Mouse (Mus musculus) midbrain, embryonic 16.5 days (tissue): ENCODE results near the gene Alox5. TPM values are rescaled to one million over a fixed set of nuclear protein-coding genes. Genes with fewer than 3 reads are reported as not detected.

Experiments
- ATAC-seq: fragments of 200-750 bp; cut with Nextera tagmentation; 2 replicates; pipeline ENCODE4 v1.8.0; 2017; ENCODE audit warnings: moderate TSS enrichment
- H3K27ac ChIP-seq: fragments of 300-500 bp; sonication (generic); 2 replicates; pipeline ENCODE4 v1.5.1; 2014; ENCODE audit warnings: mild to moderate bottlenecking, low read length, mixed read lengths
- H3K27me3 ChIP-seq: fragments of 300-500 bp; sonication (generic); 2 replicates; pipeline ENCODE4 v1.6.1; 2014; ENCODE audit warnings: low read depth, low read length, mixed read lengths; ENCODE audit not compliant: control insufficient read depth, insufficient read depth
- H3K36me3 ChIP-seq: fragments of 300-500 bp; sonication (generic); 2 replicates; pipeline ENCODE4 v1.6.1; 2014; ENCODE audit warnings: mild to moderate bottlenecking, low read length, moderate library complexity, mixed read lengths; ENCODE audit not compliant: control insufficient read depth, insufficient read depth
- H3K4me1 ChIP-seq: fragments of 300-500 bp; sonication (generic); 2 replicates; pipeline ENCODE4 v1.6.1; 2014; ENCODE audit warnings: mild to moderate bottlenecking, low read length, mixed read lengths; ENCODE audit not compliant: control insufficient read depth, insufficient read depth
- H3K4me2 ChIP-seq: fragments of 300-500 bp; sonication (generic); 2 replicates; pipeline ENCODE4 v1.6.1; 2014; ENCODE audit warnings: mild to moderate bottlenecking, low read length, mixed read lengths
- H3K4me3 ChIP-seq: fragments of 300-500 bp; sonication (generic); 2 replicates; pipeline ENCODE4 v1.5.1; 2014; ENCODE audit warnings: low read depth, mild to moderate bottlenecking, low read length, moderate library complexity, mixed read lengths
- H3K9ac ChIP-seq: fragments of 300-500 bp; sonication (generic); 2 replicates; pipeline ENCODE4 v1.6.1; 2014; ENCODE audit warnings: low read depth, low read length, mixed read lengths
- H3K9me3 ChIP-seq: fragments of 300-500 bp; sonication (generic); replicated peaks from 2 replicates; pipeline ENCODE4 v1.6.1; 2014; ENCODE audit warnings: mild to moderate bottlenecking, low read length, mixed read lengths; ENCODE audit not compliant: control insufficient read depth, poor library complexity, severe bottlenecking
- WGBS: fragments of 180-500 bp; shearing (Covaris S2); extraction: QIAGEN DNeasy Blood & Tissue Kit; methylation state at CpG from one replicate; pipeline ENCODE4 v1.1.7; 2014; 5-methylcytosine and 5-hydroxymethylcytosine counted together
- polyA plus RNA-seq: library from polyadenylated mRNA; unstranded; fragments of >200 nt; fragmentation: Nextera tagmentation; extraction: Ambion mirVana; gene quantifications from 2 replicates; pipeline ENCODE4 v1.2.1, GENCODE M21; 2015

Gene Alox5
- polyA plus RNA-seq, 1 experiment from 2014 or later = 1.0 TPM

DNA sequence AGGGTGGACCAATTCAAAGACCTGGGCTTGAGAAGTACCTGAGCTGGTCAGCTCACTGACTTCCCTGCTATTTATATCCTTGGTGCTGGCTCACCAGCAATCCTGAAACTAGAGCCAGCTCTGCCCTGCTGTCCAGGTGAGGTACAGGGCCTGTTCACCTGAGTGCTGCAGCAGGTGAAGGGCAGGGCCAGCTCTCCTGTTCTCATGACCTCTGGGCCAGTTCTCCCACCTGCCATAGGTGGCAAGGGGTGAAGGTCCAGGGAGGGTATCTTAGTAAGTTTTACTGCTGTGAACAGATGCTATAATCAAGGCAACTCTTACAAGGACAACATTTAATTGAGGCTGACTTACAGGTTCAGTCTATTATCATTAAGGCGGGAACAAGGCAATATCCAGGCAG is 91.2 kb downstream of the Alox5 start:
- ATAC-seq = no peak
- 93% methylated on average over 1 of the region's 1 CpGs for WGBS

GRCm38 (mm10) chr6:116367971-116368370 is 93.0 kb downstream of the Alox5 start:
- Histone ChIP-seq H3K4me2 (no peak overlapping the region), H3K27ac (no peak overlapping the region), H3K36me3 (no peaks in the 10 kb centered on the region), H3K4me1 (no peaks in the 10 kb centered on the region), H3K9me3 (no peaks in the 10 kb centered on the region), H3K9ac (no peak overlapping the region), H3K4me3 (no peak overlapping the region), H3K27me3 (no peaks in the 10 kb centered on the region)
- WGBS = 72% methylated on average over 11 of the region's 11 CpGs
- no peak for ATAC-seq

More for the DNA sequence above, 91.2 kb downstream of the Alox5 start:
- Histone ChIP-seq H3K4me3 (no peak overlapping the region), H3K4me1 (no peaks in the 10 kb centered on the region), H3K9me3 (no peaks in the 10 kb centered on the region), H3K9ac (no peak overlapping the region), H3K4me2 (no peak overlapping the region), H3K36me3 (no peaks in the 10 kb centered on the region), H3K27me3 (no peaks in the 10 kb centered on the region), H3K27ac (no peak overlapping the region)

GRCm38 (mm10) chr6:116361993-116362392 is 99.0 kb downstream of the Alox5 start:
- no peak overlapping the region for H3K9ac ChIP-seq
- H3K36me3 ChIP-seq = no peaks in the 10 kb centered on the region
- H3K27me3 ChIP-seq = no peaks in the 10 kb centered on the region
- 93% methylated on average over 4 of the region's 4 CpGs for WGBS
- H3K4me2 ChIP-seq = no peak overlapping the region
- ATAC-seq = no peak
- no peak overlapping the region for H3K27ac ChIP-seq
- no peaks in the 10 kb centered on the region for H3K9me3 ChIP-seq
- no peaks in the 10 kb centered on the region for H3K4me1 ChIP-seq
- no peak overlapping the region for H3K4me3 ChIP-seq

GRCm38 (mm10) chr6:116361463-116361862 is 99.5 kb downstream of the Alox5 start:
- no peaks in the 10 kb centered on the region for H3K27me3 ChIP-seq
- no peak for ATAC-seq
- H3K36me3 ChIP-seq = no peaks in the 10 kb centered on the region
- no peak overlapping the region for H3K4me3 ChIP-seq
- H3K9me3 ChIP-seq = no peaks in the 10 kb centered on the region
- 94% methylated on average over 3 of the region's 3 CpGs for WGBS
- no peak overlapping the region for H3K9ac ChIP-seq
- H3K27ac ChIP-seq = no peak overlapping the region
- no peak overlapping the region for H3K4me2 ChIP-seq
- H3K4me1 ChIP-seq = no peaks in the 10 kb centered on the region

Other genes with a start within 250 kb of the Alox5 start
- gene Zfand4, start 197.0 kb downstream of the Alox5 start, polyA plus RNA-seq = 8.2 TPM in 2 replicates
- gene March8, start 123.2 kb downstream of the Alox5 start, polyA plus RNA-seq = 66.9 and 67.8 TPM in 2 replicates
- not detected in 2 replicates for gene Olfr211, start 27.9 kb upstream of the Alox5 start, polyA plus RNA-seq
- not detected in 2 replicates for gene Olfr212, start 45.3 kb upstream of the Alox5 start, polyA plus RNA-seq
- not detected in 2 replicates for gene Olfr213, start 77.3 kb upstream of the Alox5 start, polyA plus RNA-seq
- 0.36 TPM in 2 replicates for gene Gm5580, start 90.0 kb upstream of the Alox5 start, polyA plus RNA-seq
- gene Olfr214, start 93.1 kb upstream of the Alox5 start, polyA plus RNA-seq = not detected in 2 replicates
- gene Olfr215, start 123.0 kb upstream of the Alox5 start, polyA plus RNA-seq = not detected in 2 replicates
- 135 and 158 TPM in 2 replicates for gene Zfp422, start 167.8 kb upstream of the Alox5 start, polyA plus RNA-seq
- 8.4 and 10.8 TPM in 2 replicates for gene Depp1, start 189.4 kb upstream of the Alox5 start, polyA plus RNA-seq
- gene Rassf4, start 212.8 kb upstream of the Alox5 start, polyA plus RNA-seq = 8.3 and 8.7 TPM in 2 replicates